Mouse (Mus musculus) lung, postnatal 10 days (tissue): ENCODE results near the gene Ski.

ENCODE experiments used
- DNase-seq: peaks from one replicate; pipeline ENCODE4 v3.0.0; 2021

Gene Ski

GRCm38 (mm10) chr4:155173822-155174785, 48.3 kb downstream of the Ski start:
- no peak for DNase-seq

DNA sequence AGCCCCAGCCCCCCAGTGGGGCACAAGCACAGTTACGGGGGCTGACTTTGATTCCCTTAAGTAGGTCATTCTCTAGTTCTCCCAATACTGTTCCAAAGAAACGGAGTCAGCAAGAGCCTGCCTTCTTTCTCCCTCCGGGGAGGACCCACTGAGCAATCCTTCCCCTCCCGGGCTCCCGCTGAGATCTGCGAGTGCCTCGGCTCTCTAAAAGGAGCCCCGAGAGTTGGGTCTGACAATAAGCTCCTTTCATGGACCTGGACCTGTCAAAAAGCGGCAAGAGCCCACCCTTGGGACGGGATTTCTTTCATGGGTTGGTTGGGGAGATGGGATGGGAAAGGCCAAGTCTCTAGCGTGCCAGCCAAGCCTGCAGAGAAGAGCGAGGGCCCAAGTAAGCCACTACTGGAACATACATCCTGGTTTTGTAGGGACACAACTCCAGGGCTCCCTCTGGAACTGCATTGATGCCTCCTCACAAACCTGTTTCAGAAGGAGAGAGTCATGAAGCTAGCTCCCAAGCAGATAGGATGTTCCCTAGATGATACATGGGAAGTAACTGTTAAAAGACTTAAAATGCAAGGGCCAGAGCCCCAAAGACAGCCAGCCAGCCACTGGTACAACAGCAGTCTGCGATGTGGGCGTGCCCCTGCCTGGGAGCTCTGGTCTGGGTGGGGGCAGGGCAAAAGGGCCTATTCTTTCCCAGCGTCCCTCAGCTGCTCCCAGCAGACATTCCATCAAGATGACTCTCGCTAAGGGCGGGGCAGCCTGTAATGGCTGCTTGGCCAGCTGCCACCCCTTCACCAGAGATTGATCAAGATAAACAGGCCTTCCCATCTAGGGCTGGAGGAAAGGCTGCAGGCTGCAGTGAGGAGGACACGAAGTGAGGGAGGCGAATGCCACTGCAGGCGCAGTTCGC, 49.2 kb downstream of the Ski start:
- DNase-seq: peak; percentile 98

DNA sequence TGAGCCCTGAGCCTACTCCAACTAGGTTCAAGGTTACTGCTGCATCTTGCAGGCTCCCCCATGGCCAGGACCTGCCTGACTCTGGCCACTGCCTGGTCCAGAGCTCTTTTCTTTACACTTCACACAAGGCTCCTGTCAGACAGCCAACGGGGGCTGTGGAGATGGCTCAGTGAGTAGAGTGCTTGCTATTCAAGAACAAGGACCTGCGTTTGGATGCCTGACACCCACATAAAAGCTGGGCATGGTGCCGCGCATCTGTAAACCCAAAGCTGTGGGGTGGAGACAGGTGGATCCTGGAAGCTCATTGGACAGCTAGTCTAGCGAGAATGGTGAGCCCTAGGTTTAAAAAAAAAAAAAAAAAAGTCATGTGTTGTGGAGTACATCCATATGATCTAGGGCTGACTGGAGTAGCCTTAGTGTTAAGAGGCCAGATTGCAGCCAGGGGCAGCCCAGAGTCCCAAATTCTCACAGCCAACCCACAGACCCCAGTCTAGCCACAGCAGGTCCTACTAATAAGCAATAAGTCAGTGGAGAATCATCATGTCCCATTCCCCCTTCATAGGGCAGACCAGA, 50.3 kb downstream of the Ski start:
- peak; percentile 57 for DNase-seq

- no peak for DNase-seq
Observed at GRCm38 (mm10) chr4:155170614-155171212, 51.7 kb downstream of the Ski start.

- DNase-seq: no peak
Observed at GRCm38 (mm10) chr4:155168835-155169252, 53.5 kb downstream of the Ski start.

GRCm38 (mm10) chr4:155165861-155166260, 56.5 kb downstream of the Ski start:
- no peak for DNase-seq

DNA sequence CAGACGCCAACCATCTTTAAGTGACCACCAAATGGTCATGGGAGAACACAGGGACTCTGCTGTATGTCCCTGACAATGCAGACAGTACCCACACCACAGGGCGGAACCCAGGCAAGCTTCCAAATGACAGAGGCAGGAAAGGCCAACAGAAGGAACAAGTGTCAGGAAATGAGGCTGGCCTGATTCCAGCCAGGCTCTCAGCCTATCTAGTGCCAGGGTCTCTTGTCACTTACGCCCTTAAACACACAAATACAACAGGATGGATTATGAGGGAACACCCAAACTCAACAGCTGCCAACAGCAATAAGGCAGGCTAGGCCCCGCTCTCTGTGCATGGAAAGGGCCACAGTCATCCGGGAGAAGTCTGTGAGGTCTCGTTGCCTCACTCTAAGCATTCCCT, 57.8 kb downstream of the Ski start:
- peak; percentile 96 for DNase-seq

DNA sequence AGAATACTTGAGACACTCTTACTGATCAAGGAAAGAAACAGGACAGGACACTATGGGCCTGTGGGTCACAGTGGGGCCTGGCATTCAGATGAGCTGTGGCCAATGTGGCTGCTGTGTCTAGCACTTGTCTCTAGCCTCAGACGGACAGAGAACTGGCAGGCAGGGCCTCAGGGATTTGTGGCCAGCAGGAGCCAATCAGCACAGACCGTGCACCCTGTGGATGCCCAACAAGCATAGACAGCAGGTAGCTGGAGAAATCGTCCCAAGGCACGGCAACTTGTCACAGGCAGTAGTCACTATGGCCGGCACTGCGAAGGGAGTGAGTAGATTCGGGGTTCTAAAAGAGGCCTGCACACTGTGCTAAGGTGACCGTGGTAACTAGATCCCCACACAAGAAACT, 58.7 kb downstream of the Ski start:
- no peak for DNase-seq

DNA sequence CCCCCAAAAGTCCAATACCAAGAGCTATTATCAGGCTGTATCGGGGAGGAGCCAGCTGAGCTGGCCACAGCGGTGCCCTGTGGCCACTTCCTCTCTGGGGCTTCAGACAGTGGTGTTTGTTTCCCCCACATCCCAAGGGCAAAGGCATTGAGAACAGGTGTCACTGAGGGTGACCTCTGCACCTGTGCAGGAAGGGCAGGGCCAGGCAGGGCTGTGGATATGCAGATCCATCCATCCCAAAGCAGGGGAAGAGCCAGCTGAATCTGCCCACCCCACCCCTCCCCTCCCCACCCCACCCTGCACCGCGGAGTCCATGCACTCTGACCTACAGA, 59.1 kb downstream of the Ski start:
- no peak for DNase-seq

- no peak for DNase-seq
Observed at GRCm38 (mm10) chr4:155162433-155163319, 59.7 kb downstream of the Ski start.

GRCm38 (mm10) chr4:155158543-155158917, 63.9 kb downstream of the Ski start:
- no peak for DNase-seq

- no peak for DNase-seq
Observed at GRCm38 (mm10) chr4:155157871-155158542, 64.4 kb downstream of the Ski start.

GRCm38 (mm10) chr4:155156734-155157133, 65.7 kb downstream of the Ski start:
- DNase-seq: no peak

DNA sequence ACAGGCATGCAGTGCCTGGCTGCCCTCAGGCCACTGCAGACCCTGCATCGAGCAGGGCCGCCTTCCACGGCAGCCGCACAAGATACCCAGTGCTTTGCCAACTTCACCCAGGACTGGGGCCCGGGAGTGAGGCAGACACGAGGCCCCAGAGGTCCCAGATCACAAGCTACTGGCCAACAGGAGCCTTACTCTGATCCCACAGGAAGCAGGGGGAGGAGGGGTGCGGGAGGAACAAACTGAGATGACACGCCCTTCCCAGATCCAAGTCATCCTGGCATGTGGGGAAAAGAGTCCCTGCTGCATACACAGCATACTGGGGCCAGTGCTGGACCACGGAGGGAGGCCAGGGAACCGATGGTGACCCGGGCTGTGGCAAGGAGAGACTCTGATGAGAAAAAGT, 67.4 kb downstream of the Ski start:
- peak; percentile 86 for DNase-seq

DNA sequence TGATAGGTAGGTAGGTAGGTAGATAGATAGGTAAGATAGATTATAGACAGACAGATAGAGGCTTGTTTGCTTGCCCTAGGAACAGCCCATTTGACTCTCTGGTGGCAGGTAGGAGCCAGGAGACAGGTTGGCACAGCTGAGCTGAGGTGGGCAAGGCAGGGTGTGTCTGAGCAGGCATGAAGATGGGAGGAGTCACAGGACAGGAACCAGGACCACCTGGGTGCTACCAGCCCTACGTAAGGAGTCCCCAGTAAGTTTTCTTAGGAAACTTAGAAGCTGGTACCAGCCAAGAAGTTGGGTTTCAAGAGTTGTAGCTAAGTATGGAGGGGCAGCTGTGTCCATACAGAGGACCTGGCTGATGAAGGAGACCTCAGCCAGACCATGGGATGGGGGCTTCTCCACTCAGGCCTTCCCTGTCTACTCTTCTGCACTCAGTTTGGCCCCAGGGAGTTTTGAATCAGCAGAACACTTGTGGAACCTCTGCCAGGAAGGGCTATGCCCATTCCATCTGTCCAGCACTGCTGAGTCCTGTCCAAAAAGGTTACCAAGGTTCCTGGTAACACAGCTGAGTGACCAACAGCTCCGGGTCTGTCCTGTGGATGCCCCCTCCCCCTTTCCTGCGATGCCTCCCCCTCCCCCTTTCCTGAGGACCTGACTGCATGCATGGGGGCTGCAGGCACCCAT, 68.9 kb downstream of the Ski start:
- DNase-seq: no peak

GRCm38 (mm10) chr4:155152476-155152875, 69.9 kb downstream of the Ski start:
- no peak for DNase-seq

- DNase-seq: peak; percentile 59
Observed at GRCm38 (mm10) chr4:155151845-155152244, 70.5 kb downstream of the Ski start.

- DNase-seq: no peak
Observed at GRCm38 (mm10) chr4:155151221-155151788, 71.1 kb downstream of the Ski start.

DNA sequence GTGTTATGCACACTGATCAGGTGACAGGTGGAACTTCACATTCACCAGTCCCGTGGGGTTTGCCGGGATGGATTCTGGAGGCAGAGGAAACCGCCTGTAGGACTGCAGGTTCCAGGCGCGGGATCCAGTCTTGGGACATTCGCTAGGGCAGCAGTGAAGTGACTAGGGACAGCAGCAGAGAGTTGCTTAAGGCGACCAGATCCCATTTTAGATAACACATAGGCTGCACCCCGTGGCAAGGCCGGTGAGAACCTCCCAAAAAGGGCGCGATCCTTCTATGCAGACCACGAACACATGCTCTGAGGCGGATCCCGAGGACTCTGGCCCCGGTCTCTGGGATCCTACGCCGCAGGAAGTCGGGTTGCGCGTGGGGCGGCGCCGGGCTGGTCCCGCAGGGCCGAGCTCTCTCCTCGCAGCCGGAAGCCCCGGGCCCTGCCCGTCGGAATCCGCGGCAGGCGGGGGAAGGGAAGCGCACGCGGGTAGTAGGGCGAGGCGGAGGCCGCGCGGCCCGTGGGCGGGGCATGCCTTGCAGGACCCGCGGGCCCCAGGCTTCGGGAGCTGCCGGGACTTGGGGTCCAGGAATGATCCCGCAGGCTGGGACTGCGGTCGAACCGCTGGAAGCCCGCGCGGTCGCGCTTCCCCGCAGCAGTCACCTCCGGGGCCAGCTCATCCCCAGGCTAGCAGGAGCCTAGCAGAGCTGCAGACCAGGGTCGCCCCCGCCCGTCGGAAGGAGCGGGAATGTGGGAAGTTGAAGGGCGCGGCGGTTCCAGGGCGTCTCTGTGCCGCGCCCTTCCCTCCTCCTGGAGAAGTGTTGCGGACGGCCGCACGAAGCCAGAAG, 71.9 kb downstream of the Ski start:
- peak; percentile 96 for DNase-seq

- DNase-seq: no peak
Observed at GRCm38 (mm10) chr4:155149941-155150275, 72.5 kb downstream of the Ski start.
